Mouse (Mus musculus) layer of hippocampus, adult 18-20 months (tissue): ENCODE measurements around the gene Armc2. TPM values are rescaled to one million over a fixed set of nuclear protein-coding genes. Genes with fewer than 3 reads are reported as not detected.
"Not testable (repeated sequence)": the region's sequence is repeated elsewhere in the genome, so short reads cannot be mapped to it uniquely, and the experiment has no call there.

ENCODE experiments used
- DNase-seq, 2 experiments: peaks; one replicate each; pipeline ENCODE4 v3.0.0; 2022; ENCODE audit warnings: low spot score in 2 of 2
- total RNA-seq, 2 experiments: library from RNA; stranded (reverse); gene quantifications; 2 replicates each; pipeline ENCODE4 v1.2.3; 2021

The Armc2 gene
- total RNA-seq, 2 experiments from 2014 or later: 10.4 to 10.6 TPM

- no peak for DNase-seq
These were observed 45.6 kb downstream of the Armc2 start for GRCm38 (mm10) chr10:41972676-41973075.

GRCm38 (mm10) chr10:41967915-41968635 is 50.2 kb downstream of the Armc2 start:
- peak in 1 of 2 experiments; percentile 37 for DNase-seq

GRCm38 (mm10) chr10:41962725-41963124 is 55.5 kb downstream of the Armc2 start:
- no peak for DNase-seq

GRCm38 (mm10) chr10:41959808-41960207 is 58.4 kb downstream of the Armc2 start:
- no peak for DNase-seq

- no peak for DNase-seq
These were observed 59.5 kb downstream of the Armc2 start for GRCm38 (mm10) chr10:41958677-41959274.

GRCm38 (mm10) chr10:41957421-41958225 is 60.6 kb downstream of the Armc2 start:
- DNase-seq: no peak

- no peak for DNase-seq
These were observed 64.7 kb downstream of the Armc2 start for GRCm38 (mm10) chr10:41953528-41953864.

- DNase-seq: no peak
These were observed 65.3 kb downstream of the Armc2 start for GRCm38 (mm10) chr10:41952850-41953527.

GRCm38 (mm10) chr10:41952354-41952753 is 65.9 kb downstream of the Armc2 start:
- DNase-seq: not testable (repeated sequence)

GRCm38 (mm10) chr10:41939090-41939489 is 79.2 kb downstream of the Armc2 start:
- peak in 1 of 2 experiments; percentile 44 for DNase-seq

- DNase-seq: no peak
These were observed 81.1 kb downstream of the Armc2 start for GRCm38 (mm10) chr10:41937176-41937575.

GRCm38 (mm10) chr10:41936100-41936499 is 82.1 kb downstream of the Armc2 start:
- peak; percentile 50 to 76 for DNase-seq

- DNase-seq: peak; percentile 57 to 90
These were observed 82.8 kb downstream of the Armc2 start for GRCm38 (mm10) chr10:41935476-41935829.

GRCm38 (mm10) chr10:41934633-41935475 is 83.4 kb downstream of the Armc2 start:
- peak; percentile 84 to 90 for DNase-seq

GRCm38 (mm10) chr10:41933536-41933935 is 84.7 kb downstream of the Armc2 start:
- peak in 1 of 2 experiments; percentile 40 for DNase-seq

- no peak for DNase-seq
These were observed 85.3 kb downstream of the Armc2 start for GRCm38 (mm10) chr10:41932943-41933342.

GRCm38 (mm10) chr10:41931962-41932361 is 86.3 kb downstream of the Armc2 start:
- DNase-seq: peak; percentile 86 to 96

GRCm38 (mm10) chr10:41930966-41931365 is 87.3 kb downstream of the Armc2 start:
- DNase-seq: no peak

GRCm38 (mm10) chr10:41926726-41927125 is 91.5 kb downstream of the Armc2 start:
- no peak for DNase-seq

GRCm38 (mm10) chr10:41912290-41912994 is 105.8 kb downstream of the Armc2 start:
- no peak for DNase-seq
